Mouse (Mus musculus): ENCODE data around the gene Zfp184.

DNA sequence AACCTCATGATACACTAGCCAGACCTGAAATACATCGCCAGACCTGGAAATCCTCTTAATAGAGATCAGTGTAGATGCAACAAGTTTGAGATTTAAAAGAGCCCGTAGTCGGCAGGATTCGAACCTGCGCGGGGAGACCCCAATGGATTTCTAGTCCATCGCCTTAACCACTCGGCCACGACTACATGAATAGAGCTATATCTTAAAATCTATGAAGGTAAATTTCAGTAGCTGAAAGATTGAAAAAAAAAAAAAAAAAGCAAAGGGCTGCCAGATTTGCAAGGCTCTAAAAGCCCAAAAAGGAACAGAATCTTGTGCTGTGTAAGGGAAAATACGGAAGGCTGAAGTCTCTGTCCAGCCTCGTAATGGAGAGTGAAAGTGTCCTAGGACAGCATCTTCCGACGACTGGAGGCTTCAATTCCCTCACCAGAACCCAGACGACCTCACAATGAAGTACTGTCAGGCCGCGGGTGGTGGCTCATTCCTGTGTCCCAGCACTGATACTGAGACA lies 4.0 kb upstream of the Zfp184 start:
- TF ChIP-seq POLR2A (IDR thresholded peaks at IDR 0.05; ENCODE audit: insufficient read depth, low read depth, low read length) (no peak), CTCF (IDR thresholded peaks at IDR 0.05) (no peak), EP300 (IDR thresholded peaks at IDR 0.05; ENCODE audit: insufficient read depth, low read depth, low read length) (no peak)

All from heart, adult 2 months (tissue).